Mouse (Mus musculus) hindbrain, postnatal 0 days (tissue): ENCODE data around the gene Mipol1. TPM values are rescaled to one million over a fixed set of nuclear protein-coding genes. Genes with fewer than 3 reads are reported as not detected.

Source experiments
- ATAC-seq: fragments of 200-750 bp; cut with Nextera tagmentation; 2 replicates; pipeline ENCODE4 v1.8.0; 2017; ENCODE audit warnings: mild to moderate bottlenecking, moderate TSS enrichment, moderate library complexity
- DNase-seq: peaks from one replicate; pipeline ENCODE4 v3.0.0-alpha.2; 2015; ENCODE audit warnings: low spot score
- H3K27ac ChIP-seq: fragments of 300-500 bp; sonication (generic); 2 replicates; pipeline ENCODE4 v1.5.1; 2014; ENCODE audit warnings: mild to moderate bottlenecking
- H3K27me3 ChIP-seq: fragments of 300-500 bp; sonication (generic); 2 replicates; pipeline ENCODE4 v1.6.1; 2014; ENCODE audit warnings: low read length, mixed read lengths; ENCODE audit not compliant: insufficient read depth
- H3K36me3 ChIP-seq: fragments of 300-500 bp; sonication (generic); 2 replicates; pipeline ENCODE4 v1.6.1; 2014; ENCODE audit warnings: low read length, mixed read lengths; ENCODE audit not compliant: insufficient read depth
- H3K4me1 ChIP-seq: fragments of 300-500 bp; sonication (generic); 2 replicates; pipeline ENCODE4 v1.6.1; 2014; ENCODE audit warnings: antibody characterized with exemption, low read length, mixed read lengths; ENCODE audit not compliant: insufficient read depth
- H3K4me2 ChIP-seq: fragments of 300-500 bp; sonication (generic); 2 replicates; pipeline ENCODE4 v1.6.1; 2014; ENCODE audit warnings: low read depth, mild to moderate bottlenecking, low read length, moderate library complexity, mixed read lengths
- H3K4me3 ChIP-seq: fragments of 300-500 bp; sonication (generic); 2 replicates; pipeline ENCODE4 v1.5.1; 2014; ENCODE audit warnings: low read length
- H3K9ac ChIP-seq: fragments of 300-500 bp; sonication (generic); replicated peaks from 2 replicates; pipeline ENCODE4 v1.6.1; 2014; ENCODE audit warnings: mild to moderate bottlenecking, low read length, moderate library complexity, mixed read lengths
- H3K9me3 ChIP-seq: fragments of 300-500 bp; sonication (generic); 2 replicates; pipeline ENCODE4 v1.6.1; 2016; ENCODE audit warnings: low read length, mixed read lengths
- CTCF ChIP-seq: IDR thresholded peaks from 2 replicates; pipeline ENCODE4 v1.5.1; 2016; ENCODE audit warnings: antibody characterized with exemption, control low read depth, low read depth
- WGBS: fragments of 180-500 bp; shearing (Covaris S2); extraction: QIAGEN DNeasy Blood & Tissue Kit; methylation state at CpG from one replicate; pipeline ENCODE4 v1.1.7; 2014; 5-methylcytosine and 5-hydroxymethylcytosine counted together
- polyA plus RNA-seq: library from polyadenylated mRNA; unstranded; fragments of >200 nt; fragmentation: Nextera tagmentation; extraction: Ambion mirVana; gene quantifications from 2 replicates; pipeline ENCODE4 v1.2.1, GENCODE M21; 2015
- total RNA-seq: library from RNA; depleted of rRNA; stranded (reverse); fragments of >200 nt; gene quantifications from 2 replicates; pipeline ENCODE4 v1.2.3, GENCODE M21; 2014; rRNA removed

Mipol1 gene
- total RNA-seq (6.3 and 6.5 TPM in 2 replicates), polyA plus RNA-seq (4.5 and 5.4 TPM in 2 replicates)

- H3K9me3 ChIP-seq, result no peaks in the 10 kb centered on the region
- H3K4me3 ChIP-seq, result peak within 1 kb of the TSS; percentile 81
- WGBS, result 1% methylated on average over 58 of the region's 58 CpGs
- ATAC-seq (peak; percentile 98), DNase-seq (peak; percentile 96)
- H3K9ac ChIP-seq, result peak within 1 kb of the TSS; percentile 67
- H3K4me1 ChIP-seq, result no peaks in the 10 kb centered on the region
- peak within 1 kb of the TSS; percentile 81 for H3K4me2 ChIP-seq
- no peaks in the 10 kb centered on the region for H3K27me3 ChIP-seq
- no peaks in the 10 kb centered on the region for H3K36me3 ChIP-seq
- no peak for TF ChIP-seq CTCF
- peak within 1 kb of the TSS; percentile 79 for H3K27ac ChIP-seq
Measured at GRCm38 (mm10) chr12:57230192-57230706, at the start of gene Mipol1, which contains the start of gene Prps1l3. TSS of gene Mipol1 (plus strand) at chr12:57230427. TSS of gene Prps1l3 (plus strand) at chr12:57230412.

- peak; percentile 45 for TF ChIP-seq CTCF
- WGBS, result 53% methylated on average over 2 of the region's 2 CpGs
- Histone ChIP-seq H3K9ac (no peak overlapping the region), H3K9me3 (no peaks in the 10 kb centered on the region), H3K4me2 (no peak overlapping the region), H3K27me3 (no peaks in the 10 kb centered on the region), H3K36me3 (no peaks in the 10 kb centered on the region), H3K27ac (no peak overlapping the region), H3K4me1 (no peaks in the 10 kb centered on the region), H3K4me3 (no peak overlapping the region)
- ATAC-seq (no peak), DNase-seq (peak; percentile 45)
Measured at GRCm38 (mm10) chr12:57184401-57185147, 45.7 kb upstream of the Mipol1 start.

GRCm38 (mm10) chr12:57185475-57185874 is 44.8 kb upstream of the Mipol1 start:
- peak; percentile 68 for TF ChIP-seq CTCF
- ATAC-seq (no peak), DNase-seq (peak; percentile 57)
- H3K27me3 ChIP-seq, result no peaks in the 10 kb centered on the region
- H3K4me3 ChIP-seq, result no peak overlapping the region
- H3K27ac ChIP-seq, result no peak overlapping the region
- no peaks in the 10 kb centered on the region for H3K36me3 ChIP-seq
- H3K9ac ChIP-seq, result no peak overlapping the region
- no peaks in the 10 kb centered on the region for H3K9me3 ChIP-seq
- no peaks in the 10 kb centered on the region for H3K4me1 ChIP-seq
- 0% methylated on average over 1 of the region's 1 CpGs for WGBS
- H3K4me2 ChIP-seq, result no peak overlapping the region

- no peak overlapping the region for H3K4me3 ChIP-seq
- no peak overlapping the region for H3K27ac ChIP-seq
- no peaks in the 10 kb centered on the region for H3K4me1 ChIP-seq
- H3K36me3 ChIP-seq, result no peaks in the 10 kb centered on the region
- H3K27me3 ChIP-seq, result no peaks in the 10 kb centered on the region
- no peak for TF ChIP-seq CTCF
- no peak overlapping the region for H3K9ac ChIP-seq
- no peak overlapping the region for H3K4me2 ChIP-seq
- DNase-seq (no peak), ATAC-seq (no peak)
- H3K9me3 ChIP-seq, result no peaks in the 10 kb centered on the region
- 74% methylated on average over 2 of the region's 2 CpGs for WGBS
Measured at GRCm38 (mm10) chr12:57186126-57186525, 44.1 kb upstream of the Mipol1 start.

GRCm38 (mm10) chr12:57187032-57187431 is 43.2 kb upstream of the Mipol1 start:
- no peaks in the 10 kb centered on the region for H3K36me3 ChIP-seq
- DNase-seq, result no peak
- no peaks in the 10 kb centered on the region for H3K4me1 ChIP-seq
- no peak overlapping the region for H3K4me3 ChIP-seq
- no peak overlapping the region for H3K27ac ChIP-seq
- H3K9me3 ChIP-seq, result no peaks in the 10 kb centered on the region
- H3K4me2 ChIP-seq, result no peak overlapping the region
- ATAC-seq, result no peak
- no peak overlapping the region for H3K9ac ChIP-seq
- no peak for TF ChIP-seq CTCF
- no peaks in the 10 kb centered on the region for H3K27me3 ChIP-seq
- 91% methylated on average over 4 of the region's 4 CpGs for WGBS

GRCm38 (mm10) chr12:57194609-57195008 is 35.6 kb upstream of the Mipol1 start:
- no peak overlapping the region for H3K4me3 ChIP-seq
- peak; percentile 21 for DNase-seq
- H3K27ac ChIP-seq, result no peak overlapping the region
- WGBS, result 22% methylated on average over 3 of the region's 3 CpGs
- H3K4me2 ChIP-seq, result no peak overlapping the region
- no peaks in the 10 kb centered on the region for H3K9me3 ChIP-seq
- ATAC-seq, result 0 out of 2 replicates have a peak, but pooled peaks have one; percentile 61
- no peaks in the 10 kb centered on the region for H3K4me1 ChIP-seq
- H3K36me3 ChIP-seq, result no peaks in the 10 kb centered on the region
- peaks cover 4% of the 10 kb centered on the region; the same call in 1 of the 2 replicates for H3K27me3 ChIP-seq
- peak; percentile 42; the same call in 1 of the 2 replicates for TF ChIP-seq CTCF
- no peak overlapping the region for H3K9ac ChIP-seq

- Histone ChIP-seq H3K4me1 (no peaks in the 10 kb centered on the region), H3K36me3 (no peaks in the 10 kb centered on the region), H3K27ac (no peak overlapping the region), H3K27me3 (peaks cover 4% of the 10 kb centered on the region; the same call in 1 of the 2 replicates), H3K9me3 (no peaks in the 10 kb centered on the region), H3K4me2 (peak overlapping the region; percentile 78), H3K9ac (peak overlapping the region; percentile 39; the same call in 1 of the 2 replicates), H3K4me3 (peak overlapping the region; percentile 47)
- ATAC-seq (no peak), DNase-seq (no peak)
- WGBS, result 13% methylated on average over 8 of the region's 8 CpGs
- TF ChIP-seq CTCF, result no peak
Measured at GRCm38 (mm10) chr12:57196286-57196607, 34.0 kb upstream of the Mipol1 start.
